Mouse (Mus musculus) testis, adult 2 months (tissue): ENCODE results near the gene Pnmal2. TPM values are rescaled to one million over a fixed set of nuclear protein-coding genes. Genes with fewer than 3 reads are reported as not detected.
A peak's percentile ranks its signal among the peaks of the same experiment; 100 is the strongest.

ENCODE experiments used
- H3K27ac ChIP-seq: fragments of 200-500 bp; 2 replicates; pipeline ENCODE4 v1.5.1; 2012; ENCODE audit warnings: low read depth, low read length; ENCODE audit not compliant: control insufficient read depth, insufficient read depth
- H3K27me3 ChIP-seq: fragments of 200-500 bp; 2 replicates; pipeline ENCODE4 v1.6.1; 2012; ENCODE audit warnings: mild to moderate bottlenecking, low read length, moderate library complexity; ENCODE audit not compliant: control insufficient read depth, insufficient read depth
- H3K36me3 ChIP-seq: fragments of 200-500 bp; 2 replicates; pipeline ENCODE4 v1.6.1; 2012; ENCODE audit warnings: mild to moderate bottlenecking, low read length; ENCODE audit not compliant: control insufficient read depth, insufficient read depth
- H3K4me1 ChIP-seq: fragments of 200-500 bp; 2 replicates; pipeline ENCODE4 v1.6.1; 2012; ENCODE audit warnings: low read length; ENCODE audit not compliant: control insufficient read depth, insufficient read depth
- H3K4me3 ChIP-seq: fragments of 200-500 bp; 2 replicates; pipeline ENCODE4 v1.5.1; 2012; ENCODE audit warnings: low read depth, mild to moderate bottlenecking, low read length, moderate library complexity, mixed read lengths; ENCODE audit not compliant: control insufficient read depth
- CTCF ChIP-seq: fragments of 200-500 bp; IDR thresholded peaks from 2 replicates; pipeline ENCODE4 v1.5.1; 2012; ENCODE audit warnings: low read depth, mild to moderate bottlenecking, inconsistent platforms, low read length, moderate library complexity; ENCODE audit not compliant: control insufficient read depth, insufficient read depth, insufficient replicate concordance
- POLR2A ChIP-seq: fragments of 200-500 bp; IDR thresholded peaks from 2 replicates; pipeline ENCODE4 v1.6.1; 2012; ENCODE audit warnings: low read depth, mild to moderate bottlenecking, inconsistent platforms, low read length, moderate library complexity; ENCODE audit not compliant: control insufficient read depth
- polyA plus RNA-seq: library from polyadenylated mRNA; depleted of rRNA; stranded (reverse); fragments of >200 nt; gene quantifications from 2 replicates; pipeline ENCODE4 v1.2.3, GENCODE M21; 2012

The Pnmal2 gene
- polyA plus RNA-seq, 1 experiment = 41.6 TPM

- Histone ChIP-seq H3K36me3 (peaks cover 3% of the 10 kb centered on the region), H3K4me3 (no peak overlapping the region), H3K27ac (no peak overlapping the region), H3K27me3 (no peaks in the 10 kb centered on the region), H3K4me1 (peaks cover 22% of the 10 kb centered on the region)
- TF ChIP-seq POLR2A (no peak), CTCF (no peak)
Observed at GRCm38 (mm10) chr7:16918014-16918413, 26.5 kb upstream of the Pnmal2 start.

GRCm38 (mm10) chr7:16918670-16919069 lies 25.8 kb upstream of the Pnmal2 start:
- no peak for TF ChIP-seq POLR2A
- TF ChIP-seq CTCF = no peak
- peaks cover 24% of the 10 kb centered on the region for H3K4me1 ChIP-seq
- H3K36me3 ChIP-seq = peaks cover 6% of the 10 kb centered on the region

GRCm38 (mm10) chr7:16919395-16920149 lies 24.9 kb upstream of the Pnmal2 start:
- no peak overlapping the region; the same call in none of the 2 replicates for H3K27ac ChIP-seq
- no peak overlapping the region for H3K4me3 ChIP-seq

More at GRCm38 (mm10) chr7:16918670-16919069, 25.8 kb upstream of the Pnmal2 start:
- H3K4me3 ChIP-seq = no peak overlapping the region
- H3K27ac ChIP-seq = no peak overlapping the region
- no peaks in the 10 kb centered on the region for H3K27me3 ChIP-seq

GRCm38 (mm10) chr7:16920150-16920579 lies 24.3 kb upstream of the Pnmal2 start:
- no peak overlapping the region; the same call in 1 of the 2 replicates for H3K27ac ChIP-seq
- peaks cover 27% of the 10 kb centered on the region for H3K4me1 ChIP-seq
- H3K4me3 ChIP-seq = no peak overlapping the region
- TF ChIP-seq CTCF (no peak), POLR2A (no peak)
- no peaks in the 10 kb centered on the region for H3K27me3 ChIP-seq
- peaks cover 6% of the 10 kb centered on the region for H3K36me3 ChIP-seq

More at GRCm38 (mm10) chr7:16919395-16920149, 24.9 kb upstream of the Pnmal2 start:
- Histone ChIP-seq H3K36me3 (peaks cover 6% of the 10 kb centered on the region), H3K27me3 (no peaks in the 10 kb centered on the region), H3K4me1 (peaks cover 26% of the 10 kb centered on the region)
- TF ChIP-seq CTCF (no peak), POLR2A (no peak)

- H3K27me3 ChIP-seq = no peaks in the 10 kb centered on the region
- peak; percentile 50; the same call in 1 of the 2 replicates for TF ChIP-seq POLR2A
- TF ChIP-seq CTCF = no peak
- H3K4me3 ChIP-seq = peak overlapping the region; percentile 19
- H3K36me3 ChIP-seq = peaks cover 6% of the 10 kb centered on the region
- peak overlapping the region; percentile 27; the same call in 1 of the 2 replicates for H3K27ac ChIP-seq
- peaks cover 27% of the 10 kb centered on the region for H3K4me1 ChIP-seq
Observed at GRCm38 (mm10) chr7:16920818-16921791, 23.4 kb upstream of the Pnmal2 start.

GRCm38 (mm10) chr7:16921881-16922335 lies 22.6 kb upstream of the Pnmal2 start:
- peak overlapping the region; percentile 19 for H3K4me3 ChIP-seq
- no peak for TF ChIP-seq CTCF
- TF ChIP-seq POLR2A = no peak
- H3K27me3 ChIP-seq = no peaks in the 10 kb centered on the region
- H3K36me3 ChIP-seq = peaks cover 6% of the 10 kb centered on the region
- peaks cover 27% of the 10 kb centered on the region for H3K4me1 ChIP-seq
- H3K27ac ChIP-seq = peak overlapping the region; percentile 27; the same call in 1 of the 2 replicates
